Mouse (Mus musculus): Measurements from ENCODE around the gene Dock9.

DNA sequence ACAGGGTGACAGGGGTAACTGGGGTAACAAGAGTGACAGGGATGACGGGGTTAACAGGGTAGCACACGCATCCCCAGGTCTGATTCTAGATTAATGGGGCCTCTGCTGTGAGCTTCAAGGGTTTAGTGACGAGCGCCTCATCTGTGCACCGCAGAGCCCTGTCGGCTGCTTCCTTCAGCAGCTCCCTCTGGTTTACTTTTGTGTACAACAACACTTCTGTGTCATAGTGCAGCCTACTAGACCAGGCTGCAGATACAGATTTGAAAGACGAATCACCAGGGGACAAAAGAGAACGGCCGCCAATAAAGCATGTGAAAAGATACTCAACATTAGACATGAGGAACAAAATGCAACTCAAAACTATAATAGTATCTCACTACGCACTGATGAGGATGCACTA, 48.6 kb downstream of the Dock9 start:
- TF ChIP-seq CTCF (IDR thresholded peaks at IDR 0.05; ENCODE audit: control insufficient read depth, insufficient read depth, insufficient read length) (no peak), MYOD1 (IDR thresholded peaks at IDR 0.05; ENCODE audit: control insufficient read depth, insufficient read length, low read depth) (no peak), USF1 (IDR thresholded peaks at IDR 0.05; ENCODE audit: low read depth) (no peak), FOSL1 (IDR thresholded peaks at IDR 0.05; ENCODE audit: insufficient read depth, low read length, poor library complexity, severe bottlenecking) (no peak), MYOG (IDR thresholded peaks at IDR 0.05; ENCODE audit: control insufficient read depth, extremely low read depth, insufficient read length) (no peak), MAX (IDR thresholded peaks at IDR 0.05) (no peak)

All from C2C12 (cell line).